Mouse (Mus musculus) kidney, embryonic 16.5 days (tissue): ENCODE results near the gene Col4a3bp. TPM values are rescaled to one million over a fixed set of nuclear protein-coding genes. Genes with fewer than 3 reads are reported as not detected.

Source experiments
- ATAC-seq: fragments of 200-750 bp; cut with Nextera tagmentation; 2 replicates; pipeline ENCODE4 v1.8.0; 2017; ENCODE audit warnings: moderate TSS enrichment; ENCODE audit not compliant: low FRiP score, low TSS enrichment
- H3K27ac ChIP-seq: fragments of 300-500 bp; sonication (generic); 2 replicates; pipeline ENCODE4 v1.5.1; 2014; ENCODE audit warnings: low read length
- H3K27me3 ChIP-seq: fragments of 300-500 bp; sonication (generic); 2 replicates; pipeline ENCODE4 v1.6.1; 2014; ENCODE audit warnings: low read length, control low read depth, mixed read lengths; ENCODE audit not compliant: insufficient read depth
- H3K36me3 ChIP-seq: fragments of 300-500 bp; sonication (generic); 2 replicates; pipeline ENCODE4 v1.6.1; 2014; ENCODE audit warnings: low read length, control low read depth, mixed read lengths; ENCODE audit not compliant: insufficient read depth
- H3K4me1 ChIP-seq: fragments of 300-500 bp; sonication (generic); 2 replicates; pipeline ENCODE4 v1.6.1; 2014; ENCODE audit warnings: low read length, control low read depth, mixed read lengths; ENCODE audit not compliant: insufficient read depth
- H3K4me2 ChIP-seq: fragments of 300-500 bp; sonication (generic); replicated peaks from 2 replicates; pipeline ENCODE4 v1.6.1; 2014; ENCODE audit warnings: low read depth, low read length
- H3K4me3 ChIP-seq: fragments of 300-500 bp; sonication (generic); 2 replicates; pipeline ENCODE4 v1.5.1; 2014; ENCODE audit warnings: mild to moderate bottlenecking, low read length
- H3K9ac ChIP-seq: fragments of 300-500 bp; sonication (generic); replicated peaks from 2 replicates; pipeline ENCODE4 v1.6.1; 2014; ENCODE audit warnings: low read length
- H3K9me3 ChIP-seq: fragments of 300-500 bp; sonication (generic); 2 replicates; pipeline ENCODE4 v1.6.1; 2016; ENCODE audit warnings: low read length, control low read depth
- WGBS: fragments of 180-500 bp; shearing (Covaris S2); extraction: QIAGEN DNeasy Blood & Tissue Kit; methylation state at CpG from one replicate; pipeline ENCODE4 v1.1.7; 2014; 5-methylcytosine and 5-hydroxymethylcytosine counted together
- polyA plus RNA-seq: library from polyadenylated mRNA; unstranded; fragments of >200 nt; fragmentation: Nextera tagmentation; extraction: Ambion mirVana; gene quantifications from 2 replicates; pipeline ENCODE4 v1.2.1, GENCODE M21; 2015

Gene Col4a3bp
- polyA plus RNA-seq, 1 experiment from 2014 or later: 8.0 TPM

- Histone ChIP-seq H3K36me3 (0 out of 2 replicates have a peak, but pooled peaks cover 4% of the 10 kb centered on the region), H3K4me1 (peaks cover 12% of the 10 kb centered on the region; the same call in 1 of the 2 replicates), H3K9ac (no peak overlapping the region), H3K9me3 (no peaks in the 10 kb centered on the region), H3K4me3 (no peak overlapping the region), H3K27me3 (no peaks in the 10 kb centered on the region), H3K27ac (no peak overlapping the region), H3K4me2 (no peak overlapping the region)
- 0 out of 2 replicates have a peak, but pooled peaks have one; percentile 39 for ATAC-seq
- WGBS: 75% methylated on average over 5 of the region's 5 CpGs
These were observed 28.1 kb upstream of the Col4a3bp start for GRCm38 (mm10) chr13:96514154-96514942.

GRCm38 (mm10) chr13:96516249-96516648 lies 26.2 kb upstream of the Col4a3bp start:
- no peak for ATAC-seq
- 94% methylated on average over 9 of the region's 9 CpGs for WGBS
- Histone ChIP-seq H3K9ac (no peak overlapping the region), H3K4me2 (no peak overlapping the region), H3K36me3 (0 out of 2 replicates have a peak, but pooled peaks cover 4% of the 10 kb centered on the region), H3K4me3 (no peak overlapping the region), H3K4me1 (peaks cover 10% of the 10 kb centered on the region; the same call in 1 of the 2 replicates), H3K9me3 (no peaks in the 10 kb centered on the region), H3K27ac (no peak overlapping the region), H3K27me3 (no peaks in the 10 kb centered on the region)

- WGBS: 87% methylated on average over 2 of the region's 2 CpGs
These were observed 25.1 kb upstream of the Col4a3bp start for GRCm38 (mm10) chr13:96517335-96517734.

GRCm38 (mm10) chr13:96521294-96521693 lies 21.1 kb upstream of the Col4a3bp start:
- Histone ChIP-seq H3K4me3 (no peak overlapping the region), H3K27me3 (no peaks in the 10 kb centered on the region), H3K4me1 (no peaks in the 10 kb centered on the region), H3K4me2 (no peak overlapping the region), H3K9me3 (no peaks in the 10 kb centered on the region), H3K36me3 (0 out of 2 replicates have a peak, but pooled peaks cover 2% of the 10 kb centered on the region), H3K9ac (no peak overlapping the region), H3K27ac (no peak overlapping the region)
- 91% methylated on average over 3 of the region's 3 CpGs for WGBS
- no peak for ATAC-seq

More at GRCm38 (mm10) chr13:96517335-96517734, 25.1 kb upstream of the Col4a3bp start:
- Histone ChIP-seq H3K4me3 (no peak overlapping the region), H3K27ac (no peak overlapping the region), H3K9ac (no peak overlapping the region), H3K4me2 (no peak overlapping the region), H3K27me3 (no peaks in the 10 kb centered on the region), H3K36me3 (0 out of 2 replicates have a peak, but pooled peaks cover 4% of the 10 kb centered on the region), H3K4me1 (no peaks in the 10 kb centered on the region), H3K9me3 (no peaks in the 10 kb centered on the region)
- no peak for ATAC-seq

GRCm38 (mm10) chr13:96527022-96527421 lies 15.4 kb upstream of the Col4a3bp start:
- no peak for ATAC-seq
- no peak overlapping the region for H3K27ac ChIP-seq
- H3K9me3 ChIP-seq: no peaks in the 10 kb centered on the region; the same call in 1 of the 2 replicates
- WGBS: 97% methylated on average over 3 of the region's 3 CpGs
- H3K4me1 ChIP-seq: peaks cover 1% of the 10 kb centered on the region; the same call in 1 of the 2 replicates
- no peaks in the 10 kb centered on the region for H3K27me3 ChIP-seq
- H3K36me3 ChIP-seq: peaks cover 5% of the 10 kb centered on the region; the same call in 1 of the 2 replicates
- no peak overlapping the region for H3K4me2 ChIP-seq
- H3K4me3 ChIP-seq: no peak overlapping the region
- H3K9ac ChIP-seq: no peak overlapping the region

GRCm38 (mm10) chr13:96527856-96528255 lies 14.6 kb upstream of the Col4a3bp start:
- Histone ChIP-seq H3K4me2 (no peak overlapping the region), H3K9me3 (no peaks in the 10 kb centered on the region; the same call in 1 of the 2 replicates), H3K36me3 (peaks cover 5% of the 10 kb centered on the region; the same call in 1 of the 2 replicates), H3K9ac (no peak overlapping the region), H3K4me3 (no peak overlapping the region), H3K27me3 (no peaks in the 10 kb centered on the region), H3K4me1 (peaks cover 4% of the 10 kb centered on the region; the same call in 1 of the 2 replicates), H3K27ac (no peak overlapping the region)
- 83% methylated on average over 11 of the region's 11 CpGs for WGBS
- ATAC-seq: no peak

GRCm38 (mm10) chr13:96528776-96529175 lies 13.6 kb upstream of the Col4a3bp start:
- H3K27me3 ChIP-seq: no peaks in the 10 kb centered on the region
- H3K9me3 ChIP-seq: no peaks in the 10 kb centered on the region; the same call in 1 of the 2 replicates
- H3K27ac ChIP-seq: no peak overlapping the region
- H3K9ac ChIP-seq: no peak overlapping the region
- no peak overlapping the region for H3K4me2 ChIP-seq
- H3K4me3 ChIP-seq: no peak overlapping the region
- WGBS: 59% methylated on average over 3 of the region's 3 CpGs
- H3K4me1 ChIP-seq: peaks cover 4% of the 10 kb centered on the region; the same call in 1 of the 2 replicates
- no peak for ATAC-seq
- H3K36me3 ChIP-seq: peaks cover 5% of the 10 kb centered on the region; the same call in 1 of the 2 replicates

- H3K4me1 ChIP-seq: peaks cover 4% of the 10 kb centered on the region; the same call in 1 of the 2 replicates
- ATAC-seq: no peak
- 94% methylated on average over 3 of the region's 3 CpGs for WGBS
These were observed 12.9 kb upstream of the Col4a3bp start for GRCm38 (mm10) chr13:96529542-96529941.

GRCm38 (mm10) chr13:96530064-96530463 lies 12.4 kb upstream of the Col4a3bp start:
- H3K4me1 ChIP-seq: peaks cover 4% of the 10 kb centered on the region; the same call in 1 of the 2 replicates
- H3K36me3 ChIP-seq: peaks cover 5% of the 10 kb centered on the region; the same call in 1 of the 2 replicates
- no peak overlapping the region for H3K4me2 ChIP-seq
- no peak overlapping the region for H3K9ac ChIP-seq
- no peaks in the 10 kb centered on the region; the same call in 1 of the 2 replicates for H3K9me3 ChIP-seq
- H3K4me3 ChIP-seq: no peak overlapping the region
- H3K27me3 ChIP-seq: no peaks in the 10 kb centered on the region
- 91% methylated on average over 9 of the region's 9 CpGs for WGBS
- no peak overlapping the region for H3K27ac ChIP-seq
- ATAC-seq: no peak

More at GRCm38 (mm10) chr13:96529542-96529941, 12.9 kb upstream of the Col4a3bp start:
- Histone ChIP-seq H3K36me3 (peaks cover 5% of the 10 kb centered on the region; the same call in 1 of the 2 replicates), H3K9me3 (no peaks in the 10 kb centered on the region; the same call in 1 of the 2 replicates), H3K27ac (no peak overlapping the region), H3K27me3 (no peaks in the 10 kb centered on the region), H3K4me2 (no peak overlapping the region), H3K9ac (no peak overlapping the region), H3K4me3 (no peak overlapping the region)
